Mouse (Mus musculus) neural tube, embryonic 14.5 days (tissue): ENCODE results near the gene Klhl26. TPM values are rescaled to one million over a fixed set of nuclear protein-coding genes. Genes with fewer than 3 reads are reported as not detected.

ENCODE experiments used
- ATAC-seq: fragments of 200-750 bp; cut with Nextera tagmentation; 2 replicates; pipeline ENCODE4 v1.8.0; 2017; ENCODE audit warnings: low read depth, mild to moderate bottlenecking, moderate TSS enrichment, moderate library complexity
- H3K27ac ChIP-seq: fragments of 300-500 bp; sonication (generic); 2 replicates; pipeline ENCODE4 v1.5.1; 2014; ENCODE audit warnings: low read depth, mild to moderate bottlenecking, control low read depth, low read length, moderate library complexity, mixed read lengths
- H3K27me3 ChIP-seq: fragments of 300-500 bp; sonication (generic); 2 replicates; pipeline ENCODE4 v1.6.1; 2014; ENCODE audit warnings: low read length; ENCODE audit not compliant: control insufficient read depth, insufficient read depth
- H3K36me3 ChIP-seq: fragments of 300-500 bp; sonication (generic); 2 replicates; pipeline ENCODE4 v1.6.1; 2014; ENCODE audit warnings: low read length, mixed read lengths; ENCODE audit not compliant: control insufficient read depth, insufficient read depth
- H3K4me1 ChIP-seq: fragments of 300-500 bp; sonication (generic); 2 replicates; pipeline ENCODE4 v1.6.1; 2014; ENCODE audit warnings: low read length; ENCODE audit not compliant: control insufficient read depth, insufficient read depth
- H3K4me2 ChIP-seq: fragments of 300-500 bp; sonication (generic); 2 replicates; pipeline ENCODE4 v1.6.1; 2014; ENCODE audit warnings: mild to moderate bottlenecking, low read depth, low read length, control low read depth
- H3K4me3 ChIP-seq: fragments of 300-500 bp; sonication (generic); 2 replicates; pipeline ENCODE4 v1.5.1; 2014; ENCODE audit warnings: low read depth, low read length, control low read depth, mixed read lengths
- H3K9ac ChIP-seq: fragments of 300-500 bp; sonication (generic); replicated peaks from 2 replicates; pipeline ENCODE4 v1.6.1; 2014; ENCODE audit warnings: low read depth, mild to moderate bottlenecking, control low read depth, low read length, mixed read lengths
- H3K9me3 ChIP-seq: fragments of 300-500 bp; sonication (generic); 2 replicates; pipeline ENCODE4 v1.6.1; 2016; ENCODE audit warnings: low read length; ENCODE audit not compliant: control insufficient read depth
- WGBS: fragments of 180-500 bp; shearing (Covaris S2); extraction: QIAGEN DNeasy Blood & Tissue Kit; methylation state at CpG from one replicate; pipeline ENCODE4 v1.1.7; 2014; 5-methylcytosine and 5-hydroxymethylcytosine counted together
- polyA plus RNA-seq: library from polyadenylated mRNA; unstranded; fragments of >200 nt; fragmentation: Nextera tagmentation; extraction: Ambion mirVana; gene quantifications from 2 replicates; pipeline ENCODE4 v1.2.1, GENCODE M21; 2014

Gene Klhl26
- polyA plus RNA-seq, 1 experiment from 2014 or later, result 29.4 TPM

DNA sequence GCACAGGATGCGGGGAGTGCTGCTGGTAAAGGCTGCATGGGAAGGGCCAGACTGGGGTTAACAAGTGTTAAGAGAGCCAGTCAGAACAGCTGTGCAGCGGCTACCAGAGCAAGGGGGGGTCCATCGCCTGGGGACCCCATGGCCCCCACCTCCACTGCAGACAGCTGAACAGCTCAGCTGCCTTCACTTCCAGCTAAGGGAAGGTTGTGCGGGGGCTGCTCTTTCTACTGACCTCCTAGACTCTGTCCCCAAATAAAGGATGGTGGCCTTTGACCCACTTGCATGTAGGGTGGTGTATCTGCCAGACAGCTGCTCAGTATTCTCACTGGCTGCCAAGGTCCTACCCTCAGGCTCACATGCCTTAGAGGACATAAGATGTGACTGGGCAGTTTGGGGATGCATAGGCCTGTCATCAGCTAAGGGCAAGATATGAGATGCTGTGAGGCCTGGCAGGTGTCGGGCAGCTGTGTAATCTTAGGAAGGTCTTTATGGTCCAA is 9.5 kb downstream of the Klhl26 start:
- WGBS, result 78% methylated on average over 5 of the region's 5 CpGs
- Histone ChIP-seq H3K4me1 (no peaks in the 10 kb centered on the region), H3K27me3 (no peaks in the 10 kb centered on the region), H3K36me3 (no peaks in the 10 kb centered on the region), H3K9ac (no peak overlapping the region), H3K4me3 (no peak overlapping the region), H3K4me2 (no peak overlapping the region), H3K27ac (no peak overlapping the region), H3K9me3 (no peaks in the 10 kb centered on the region)
- no peak for ATAC-seq

DNA sequence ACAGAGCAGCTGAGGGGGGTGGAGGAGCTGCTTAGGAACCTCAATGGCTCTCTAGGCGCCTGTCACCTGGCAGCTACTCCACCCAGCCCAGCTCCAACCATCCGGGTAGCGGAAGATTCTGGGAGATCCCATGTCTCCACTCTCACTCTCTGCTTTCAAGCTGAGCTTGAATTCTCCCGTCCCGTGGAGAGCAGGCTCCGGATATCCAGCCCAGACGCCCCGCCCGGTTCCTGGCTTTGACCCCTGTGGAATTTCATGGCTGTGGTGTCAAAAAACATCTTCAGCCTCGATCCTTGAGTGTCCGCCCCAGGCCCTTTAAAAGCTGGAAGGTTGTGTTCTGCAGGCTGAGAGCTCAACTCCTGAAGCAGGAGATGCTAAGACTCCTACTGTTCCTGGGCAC is 10.0 kb downstream of the Klhl26 start:
- ATAC-seq, result no peak
- no peak overlapping the region for H3K4me3 ChIP-seq
- H3K27me3 ChIP-seq, result no peaks in the 10 kb centered on the region
- H3K4me1 ChIP-seq, result no peaks in the 10 kb centered on the region
- WGBS, result 81% methylated on average over 11 of the region's 11 CpGs
- H3K9me3 ChIP-seq, result no peaks in the 10 kb centered on the region
- H3K9ac ChIP-seq, result no peak overlapping the region
- no peaks in the 10 kb centered on the region for H3K36me3 ChIP-seq
- H3K27ac ChIP-seq, result no peak overlapping the region
- no peak overlapping the region for H3K4me2 ChIP-seq

GRCm38 (mm10) chr8:70466305-70466704 is 10.5 kb downstream of the Klhl26 start:
- Histone ChIP-seq H3K9ac (no peak overlapping the region), H3K4me3 (no peak overlapping the region), H3K4me1 (no peaks in the 10 kb centered on the region), H3K27me3 (no peaks in the 10 kb centered on the region), H3K36me3 (no peaks in the 10 kb centered on the region), H3K4me2 (no peak overlapping the region), H3K27ac (no peak overlapping the region), H3K9me3 (no peaks in the 10 kb centered on the region)
- ATAC-seq, result no peak
- WGBS, result 89% methylated on average over 4 of the region's 4 CpGs

DNA sequence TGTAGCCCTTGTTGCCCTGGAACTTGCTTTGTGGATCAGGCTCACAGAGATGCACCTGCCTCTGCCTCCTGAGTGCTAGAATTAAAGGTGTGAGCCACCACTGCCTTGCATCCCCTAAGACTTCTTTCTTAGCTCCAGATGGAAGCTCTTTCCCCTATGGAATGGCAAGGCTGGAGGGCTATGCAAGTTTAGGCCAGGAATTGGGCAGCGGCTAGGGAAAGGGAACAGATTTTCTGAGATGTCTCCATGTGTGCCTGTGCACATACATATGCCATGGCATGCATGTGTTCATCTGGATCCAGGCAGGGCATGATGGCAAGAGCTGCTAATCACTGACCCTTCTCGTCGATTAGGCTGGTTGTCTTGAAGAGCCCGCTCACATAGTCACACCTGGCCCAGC is 11.1 kb downstream of the Klhl26 start:
- Histone ChIP-seq H3K4me3 (no peak overlapping the region), H3K9ac (no peak overlapping the region), H3K4me1 (no peaks in the 10 kb centered on the region), H3K4me2 (no peak overlapping the region), H3K27me3 (no peaks in the 10 kb centered on the region), H3K9me3 (no peaks in the 10 kb centered on the region), H3K36me3 (no peaks in the 10 kb centered on the region), H3K27ac (no peak overlapping the region)
- ATAC-seq, result no peak
- 97% methylated on average over 4 of the region's 4 CpGs for WGBS

- Histone ChIP-seq H3K4me1 (no peaks in the 10 kb centered on the region), H3K4me2 (no peak overlapping the region), H3K4me3 (no peak overlapping the region), H3K27ac (no peak overlapping the region), H3K36me3 (no peaks in the 10 kb centered on the region), H3K9ac (no peak overlapping the region), H3K9me3 (no peaks in the 10 kb centered on the region), H3K27me3 (no peaks in the 10 kb centered on the region)
- ATAC-seq, result no peak
- WGBS, result 93% methylated on average over 6 of the region's 6 CpGs
Observed at GRCm38 (mm10) chr8:70464162-70464561, 12.6 kb downstream of the Klhl26 start.

GRCm38 (mm10) chr8:70463306-70463705 is 13.5 kb downstream of the Klhl26 start:
- H3K36me3 ChIP-seq, result no peaks in the 10 kb centered on the region
- no peak overlapping the region for H3K4me2 ChIP-seq
- no peaks in the 10 kb centered on the region for H3K9me3 ChIP-seq
- 65% methylated on average over 4 of the region's 4 CpGs for WGBS
- no peak for ATAC-seq
- no peak overlapping the region for H3K27ac ChIP-seq
- no peak overlapping the region for H3K4me3 ChIP-seq
- H3K9ac ChIP-seq, result no peak overlapping the region
- H3K27me3 ChIP-seq, result no peaks in the 10 kb centered on the region
- no peaks in the 10 kb centered on the region for H3K4me1 ChIP-seq

GRCm38 (mm10) chr8:70462516-70462813 is 14.3 kb downstream of the Klhl26 start:
- H3K9me3 ChIP-seq, result no peaks in the 10 kb centered on the region
- no peak overlapping the region for H3K9ac ChIP-seq
- no peaks in the 10 kb centered on the region for H3K36me3 ChIP-seq
- H3K4me2 ChIP-seq, result no peak overlapping the region
- H3K4me1 ChIP-seq, result no peaks in the 10 kb centered on the region
- no peak for ATAC-seq
- H3K27me3 ChIP-seq, result no peaks in the 10 kb centered on the region
- H3K4me3 ChIP-seq, result no peak overlapping the region
- WGBS, result 82% methylated on average over 8 of the region's 8 CpGs
- no peak overlapping the region for H3K27ac ChIP-seq

GRCm38 (mm10) chr8:70461765-70462515 is 14.8 kb downstream of the Klhl26 start:
- 92% methylated on average over 16 of the region's 16 CpGs for WGBS
- Histone ChIP-seq H3K4me2 (no peak overlapping the region), H3K9ac (no peak overlapping the region), H3K9me3 (no peaks in the 10 kb centered on the region), H3K4me1 (no peaks in the 10 kb centered on the region), H3K27me3 (no peaks in the 10 kb centered on the region), H3K36me3 (no peaks in the 10 kb centered on the region), H3K27ac (no peak overlapping the region), H3K4me3 (no peak overlapping the region)
- ATAC-seq, result no peak

- Histone ChIP-seq H3K4me2 (no peak overlapping the region), H3K4me3 (no peak overlapping the region), H3K9ac (no peak overlapping the region), H3K27ac (no peak overlapping the region), H3K36me3 (no peaks in the 10 kb centered on the region), H3K27me3 (no peaks in the 10 kb centered on the region), H3K9me3 (no peaks in the 10 kb centered on the region), H3K4me1 (no peaks in the 10 kb centered on the region)
- 77% methylated on average over 9 of the region's 9 CpGs for WGBS
- ATAC-seq, result no peak
Observed at GRCm38 (mm10) chr8:70460606-70461005, 16.2 kb downstream of the Klhl26 start.
